Mouse (Mus musculus): ENCODE results near the gene Hoxa7.

DNA sequence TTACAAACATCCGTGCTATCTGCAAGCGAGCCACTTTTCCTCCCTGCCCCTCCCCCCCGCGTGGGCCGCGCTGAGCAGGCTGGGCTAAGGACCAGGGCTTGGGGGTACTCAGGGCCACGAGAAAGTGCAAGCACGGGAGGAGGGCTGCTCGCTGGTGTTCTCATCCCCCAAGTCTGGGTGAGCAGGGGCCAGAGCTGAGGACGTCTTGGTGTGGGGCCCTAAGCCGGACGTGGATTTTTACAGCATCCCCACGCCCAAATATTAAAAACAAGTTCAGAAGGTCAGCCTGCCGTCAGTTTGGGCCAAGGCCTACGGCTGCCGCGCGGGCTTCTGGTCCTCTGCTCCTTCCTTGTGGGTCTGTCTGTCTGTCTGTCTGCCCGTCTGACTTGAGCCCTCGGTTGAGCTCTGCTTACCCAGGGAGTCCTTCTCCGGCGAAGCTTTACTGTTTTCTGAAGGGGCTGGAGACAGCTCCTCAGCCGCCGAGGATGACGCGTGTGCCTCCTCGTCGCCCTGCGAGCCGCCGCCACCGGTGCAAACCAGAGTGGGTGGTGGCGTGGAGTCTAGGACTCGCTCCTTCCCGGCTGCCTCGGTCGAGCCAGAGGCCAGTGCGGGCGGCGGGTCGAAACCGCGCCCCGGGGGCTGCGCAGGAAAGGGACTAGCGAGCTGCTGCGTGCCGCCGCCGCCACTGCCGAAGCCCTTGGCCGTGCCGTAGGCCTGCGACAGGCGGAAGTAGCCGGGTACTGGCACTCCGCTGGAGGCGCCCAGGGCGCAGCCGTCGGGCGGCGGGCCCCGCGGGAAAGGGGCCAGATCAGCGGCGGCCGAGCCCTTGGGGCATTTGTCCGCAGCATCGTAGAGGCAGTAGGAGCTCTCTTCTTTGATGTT lies 12.1 kb upstream of the Hoxa7 start:
- TF ChIP-seq CTCF (IDR thresholded peaks at IDR 0.05) (no peak), POLR2A (IDR thresholded peaks at IDR 0.05; ENCODE audit: insufficient read depth, low read depth, low read length) (no peak), EP300 (IDR thresholded peaks at IDR 0.05; ENCODE audit: insufficient read depth, low read depth, low read length) (no peak)
